Mouse (Mus musculus): ENCODE results near the gene Clns1a. TPM values are rescaled to one million over a fixed set of nuclear protein-coding genes. Genes with fewer than 3 reads are reported as not detected.

Gene Clns1a
- polyA plus RNA-seq (2016; fragmentation: Nextera tagmentation; extraction: Ambion mirVana): 251 and 292 TPM in 2 replicates

- DNase-seq (ENCODE audit: low spot score): peak; percentile 92
- peaks cover 18% of the 10 kb centered on the region for H3K4me1 ChIP-seq (replicated peaks)
- peak within 1 kb of the TSS; percentile 91 for H3K4me3 ChIP-seq
- no peaks in the 10 kb centered on the region for H3K27me3 ChIP-seq (ENCODE audit: insufficient read depth, poor library complexity, severe bottlenecking)
- WGBS: under 1% methylated on average over 63 of the region's 63 CpGs
- peaks cover 7% of the 10 kb centered on the region; the same call in 1 of the 2 replicates for H3K9me3 ChIP-seq
- H3K36me3 ChIP-seq: peaks cover 27% of the 10 kb centered on the region
- H3K27ac ChIP-seq: peak within 1 kb of the TSS; percentile 94
Measured at GRCm38 (mm10) chr7:97696506-97697254, at the start of gene Clns1a. Clns1a (plus strand) TSS chr7:97696634.

GRCm38 (mm10) chr7:97647656-97648055 lies 48.8 kb upstream of the Clns1a start:
- Histone ChIP-seq H3K27me3 (ENCODE audit: insufficient read depth, poor library complexity, severe bottlenecking) (no peaks in the 10 kb centered on the region), H3K4me3 (no peak overlapping the region), H3K9me3 (no peaks in the 10 kb centered on the region), H3K36me3 (peaks cover 20% of the 10 kb centered on the region), H3K27ac (no peak overlapping the region), H3K4me1 (replicated peaks) (no peaks in the 10 kb centered on the region)
- no peak for DNase-seq (ENCODE audit: low spot score)
- 93% methylated on average over 5 of the region's 5 CpGs for WGBS

DNA sequence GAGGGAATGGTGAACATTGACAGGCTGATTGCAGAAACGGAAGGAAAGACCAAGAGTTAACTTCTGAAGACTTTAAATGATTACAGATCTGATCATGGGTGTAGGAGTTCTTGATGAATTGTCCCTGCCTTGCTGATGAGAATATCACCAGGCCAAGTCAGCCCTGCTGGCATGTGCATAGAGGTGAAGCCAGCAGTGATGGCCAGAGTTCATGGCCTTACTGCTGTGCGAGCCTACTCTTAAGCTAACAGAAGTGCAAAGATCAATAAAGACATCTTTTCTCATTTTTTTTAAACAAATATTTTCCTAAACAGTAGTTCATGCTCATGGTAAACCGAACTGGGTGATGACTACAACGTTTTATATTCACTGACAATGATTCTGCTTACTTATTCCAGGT lies 45.7 kb upstream of the Clns1a start:
- H3K4me1 ChIP-seq (replicated peaks): no peaks in the 10 kb centered on the region
- no peak for DNase-seq (ENCODE audit: low spot score)
- WGBS: 92% methylated on average over 4 of the region's 4 CpGs

GRCm38 (mm10) chr7:97656144-97656543 lies 40.3 kb upstream of the Clns1a start:
- H3K27ac ChIP-seq: no peak overlapping the region
- H3K36me3 ChIP-seq: peaks cover 44% of the 10 kb centered on the region
- WGBS: 91% methylated on average over 6 of the region's 6 CpGs
- no peak for DNase-seq (ENCODE audit: low spot score)
- H3K4me3 ChIP-seq: no peak overlapping the region
- no peaks in the 10 kb centered on the region for H3K4me1 ChIP-seq (replicated peaks)
- no peaks in the 10 kb centered on the region for H3K27me3 ChIP-seq (ENCODE audit: insufficient read depth, poor library complexity, severe bottlenecking)
- H3K9me3 ChIP-seq: no peaks in the 10 kb centered on the region

More for the DNA sequence above, 45.7 kb upstream of the Clns1a start:
- Histone ChIP-seq H3K27me3 (ENCODE audit: insufficient read depth, poor library complexity, severe bottlenecking) (no peaks in the 10 kb centered on the region), H3K27ac (no peak overlapping the region), H3K9me3 (no peaks in the 10 kb centered on the region), H3K36me3 (peaks cover 44% of the 10 kb centered on the region), H3K4me3 (no peak overlapping the region)

DNA sequence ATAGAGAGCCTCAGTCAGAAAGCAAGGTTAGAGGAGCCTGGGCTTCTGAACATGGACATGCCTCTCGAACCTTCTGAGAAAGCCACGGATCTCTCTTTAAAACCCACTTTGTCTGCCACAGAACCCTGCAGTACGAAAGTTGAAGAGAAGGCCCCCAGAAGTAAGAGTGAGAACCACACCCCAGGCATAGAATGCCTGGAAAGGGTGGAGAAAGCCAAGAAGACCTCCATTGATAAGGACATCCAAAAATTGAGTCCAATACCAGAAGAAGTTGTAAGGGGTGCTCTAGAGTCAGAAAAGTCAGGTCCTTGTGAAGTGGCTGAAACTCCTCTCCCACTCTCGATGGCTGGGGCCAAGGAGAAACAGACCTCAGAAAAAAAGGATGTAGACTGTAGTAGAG lies 34.8 kb upstream of the Clns1a start:
- WGBS: 95% methylated on average over 4 of the region's 4 CpGs
- Histone ChIP-seq H3K27me3 (ENCODE audit: insufficient read depth, poor library complexity, severe bottlenecking) (no peaks in the 10 kb centered on the region), H3K36me3 (peaks cover 60% of the 10 kb centered on the region), H3K27ac (no peak overlapping the region), H3K4me3 (no peak overlapping the region), H3K4me1 (replicated peaks) (no peaks in the 10 kb centered on the region), H3K9me3 (no peaks in the 10 kb centered on the region)
- DNase-seq (ENCODE audit: low spot score): no peak

DNA sequence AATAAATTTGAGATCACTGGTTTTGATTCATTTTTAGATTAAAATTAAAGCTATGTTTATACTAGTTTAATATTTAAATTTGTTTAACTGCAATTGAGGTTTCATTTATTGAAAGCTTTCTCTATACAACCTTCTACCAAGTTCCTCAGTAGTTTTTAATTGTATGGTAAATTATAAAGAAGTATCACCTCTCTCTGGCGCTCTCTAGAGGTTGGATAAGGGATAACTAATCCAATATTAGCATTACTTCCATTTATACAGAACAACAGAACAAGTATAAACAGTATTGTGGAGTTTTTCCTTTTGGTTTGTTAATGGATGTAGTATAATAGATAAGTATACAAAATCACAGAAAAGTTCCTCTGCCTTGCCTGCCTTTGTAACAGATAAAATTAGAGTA lies 17.2 kb upstream of the Clns1a start:
- H3K27me3 ChIP-seq (ENCODE audit: insufficient read depth, poor library complexity, severe bottlenecking): no peaks in the 10 kb centered on the region
- 46% methylated on average over 1 of the region's 1 CpGs for whole genome bisulfite sequencing
- H3K9me3 ChIP-seq: no peaks in the 10 kb centered on the region
- H3K27ac ChIP-seq: no peak overlapping the region
- no peak overlapping the region for H3K4me3 ChIP-seq
- H3K4me1 ChIP-seq (replicated peaks): no peaks in the 10 kb centered on the region
- peaks cover 83% of the 10 kb centered on the region for H3K36me3 ChIP-seq
- DNase-seq (ENCODE audit: low spot score): no peak

- Histone ChIP-seq H3K27me3 (ENCODE audit: insufficient read depth, poor library complexity, severe bottlenecking) (no peaks in the 10 kb centered on the region), H3K9me3 (no peaks in the 10 kb centered on the region), H3K36me3 (peaks cover 60% of the 10 kb centered on the region), H3K4me1 (replicated peaks) (no peaks in the 10 kb centered on the region), H3K4me3 (no peak overlapping the region), H3K27ac (no peak overlapping the region)
- 90% methylated on average over 2 of the region's 2 CpGs for WGBS
- no peak for DNase-seq (ENCODE audit: low spot score)
Measured at GRCm38 (mm10) chr7:97687831-97688230, 8.6 kb upstream of the Clns1a start.

- Histone ChIP-seq H3K4me1 (replicated peaks) (peaks cover 18% of the 10 kb centered on the region), H3K27me3 (ENCODE audit: insufficient read depth, poor library complexity, severe bottlenecking) (no peaks in the 10 kb centered on the region), H3K9me3 (peaks cover 7% of the 10 kb centered on the region; the same call in 1 of the 2 replicates), H3K27ac (no peak overlapping the region; the same call in 1 of the 2 replicates), H3K36me3 (peaks cover 25% of the 10 kb centered on the region), H3K4me3 (peak overlapping the region; percentile 91; the same call in 1 of the 2 replicates)
- no peak for DNase-seq (ENCODE audit: low spot score)
- WGBS: 97% methylated on average over 1 of the region's 1 CpGs
Measured at GRCm38 (mm10) chr7:97695441-97695840, 993 bp upstream of the Clns1a start.

GRCm38 (mm10) chr7:97696133-97696505 lies 315 bp upstream of the Clns1a start:
- H3K4me1 ChIP-seq (replicated peaks): peaks cover 18% of the 10 kb centered on the region
- no peaks in the 10 kb centered on the region for H3K27me3 ChIP-seq (ENCODE audit: insufficient read depth, poor library complexity, severe bottlenecking)
- no peak for DNase-seq (ENCODE audit: low spot score)
- H3K27ac ChIP-seq: peak overlapping the region; percentile 94
- peaks cover 27% of the 10 kb centered on the region for H3K36me3 ChIP-seq
- H3K9me3 ChIP-seq: peaks cover 7% of the 10 kb centered on the region; the same call in 1 of the 2 replicates
- peak overlapping the region; percentile 91 for H3K4me3 ChIP-seq
- WGBS: 38% methylated on average over 19 of the region's 19 CpGs

DNA sequence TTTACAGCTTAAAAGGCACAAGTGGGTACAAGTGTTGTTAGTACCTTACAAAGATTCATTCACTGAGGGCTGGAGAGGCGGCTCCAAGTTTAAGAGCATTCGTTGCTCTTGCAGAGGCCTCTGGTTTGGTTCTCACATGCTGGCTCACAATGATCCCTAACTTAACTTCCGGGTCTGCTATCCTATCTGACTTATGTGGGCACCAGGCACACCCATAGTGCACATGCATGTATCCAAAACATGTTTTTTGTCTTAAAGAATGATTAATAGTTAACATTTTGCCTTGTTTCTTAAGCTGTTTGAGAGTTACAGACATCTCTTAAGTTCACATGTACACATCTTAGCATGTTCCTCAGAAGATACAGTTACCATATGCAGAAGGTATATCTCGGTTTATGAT lies 3.7 kb downstream of the Clns1a start:
- H3K36me3 ChIP-seq: peaks cover 27% of the 10 kb centered on the region
- peaks cover 7% of the 10 kb centered on the region; the same call in 1 of the 2 replicates for H3K9me3 ChIP-seq
- WGBS: 95% methylated on average over 4 of the region's 4 CpGs

DNA sequence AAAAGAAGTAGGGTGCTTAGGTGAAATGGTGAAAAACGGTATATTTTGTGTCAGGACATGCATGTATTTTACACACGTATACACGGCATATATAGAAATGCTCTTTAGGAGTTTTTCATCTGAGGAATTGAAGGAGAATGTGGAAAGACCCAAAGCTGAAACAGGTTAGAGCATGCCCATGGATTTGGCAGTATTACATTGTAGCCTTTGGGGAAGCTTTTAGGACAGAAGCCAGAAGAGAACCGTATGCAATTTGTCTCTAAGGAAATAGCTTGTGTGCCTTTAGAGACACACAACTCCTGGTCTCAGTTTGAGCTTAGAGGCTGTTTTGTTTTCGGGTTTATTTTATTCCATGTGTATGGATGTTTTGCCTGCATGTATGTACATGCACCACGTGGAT lies 4.7 kb downstream of the Clns1a start:
- Histone ChIP-seq H3K4me3 (no peak overlapping the region), H3K27me3 (ENCODE audit: insufficient read depth, poor library complexity, severe bottlenecking) (no peaks in the 10 kb centered on the region), H3K4me1 (replicated peaks) (peaks cover 11% of the 10 kb centered on the region), H3K9me3 (peaks cover 7% of the 10 kb centered on the region; the same call in 1 of the 2 replicates), H3K27ac (no peak overlapping the region), H3K36me3 (peaks cover 27% of the 10 kb centered on the region)
- WGBS: 86% methylated on average over 6 of the region's 6 CpGs
- no peak for DNase-seq (ENCODE audit: low spot score)

More for the DNA sequence above, 3.7 kb downstream of the Clns1a start:
- no peaks in the 10 kb centered on the region for H3K27me3 ChIP-seq (ENCODE audit: insufficient read depth, poor library complexity, severe bottlenecking)
- H3K4me1 ChIP-seq (replicated peaks): peaks cover 18% of the 10 kb centered on the region
- H3K4me3 ChIP-seq: no peak overlapping the region
- no peak for DNase-seq (ENCODE audit: low spot score)
- no peak overlapping the region for H3K27ac ChIP-seq

GRCm38 (mm10) chr7:97707123-97707522 lies 10.7 kb downstream of the Clns1a start:
- DNase-seq (ENCODE audit: low spot score): no peak
- 92% methylated on average over 4 of the region's 4 CpGs for WGBS
- peaks cover 42% of the 10 kb centered on the region for H3K36me3 ChIP-seq

DNA sequence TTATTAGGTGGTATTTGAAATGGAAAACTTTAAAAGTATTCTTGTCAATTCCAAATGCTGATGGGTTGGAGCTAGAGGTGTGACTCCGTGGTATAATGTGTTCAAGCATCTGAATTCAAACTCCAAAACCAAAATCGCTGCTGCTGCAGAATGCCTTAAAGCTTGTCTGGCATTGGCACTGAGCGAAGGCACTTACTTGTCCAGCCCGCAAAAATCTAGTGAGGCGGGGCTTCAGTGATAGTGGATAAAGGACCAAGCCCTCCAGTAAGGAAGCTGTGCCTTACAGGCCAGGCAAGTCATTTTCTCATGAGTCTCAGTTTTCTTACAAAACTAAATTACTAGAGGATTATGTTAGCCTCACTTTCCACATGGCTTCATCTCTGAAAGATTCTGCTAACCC lies 11.4 kb downstream of the Clns1a start:
- Histone ChIP-seq H3K27ac (no peak overlapping the region), H3K9me3 (no peaks in the 10 kb centered on the region), H3K4me3 (no peak overlapping the region), H3K36me3 (peaks cover 49% of the 10 kb centered on the region), H3K27me3 (ENCODE audit: insufficient read depth, poor library complexity, severe bottlenecking) (no peaks in the 10 kb centered on the region), H3K4me1 (replicated peaks) (no peaks in the 10 kb centered on the region)
- DNase-seq (ENCODE audit: low spot score): no peak
- WGBS: 93% methylated on average over 5 of the region's 5 CpGs

More at GRCm38 (mm10) chr7:97707123-97707522, 10.7 kb downstream of the Clns1a start:
- Histone ChIP-seq H3K27me3 (ENCODE audit: insufficient read depth, poor library complexity, severe bottlenecking) (no peaks in the 10 kb centered on the region), H3K27ac (no peak overlapping the region), H3K4me3 (no peak overlapping the region), H3K9me3 (no peaks in the 10 kb centered on the region), H3K4me1 (replicated peaks) (no peaks in the 10 kb centered on the region)

Data from hindbrain, embryonic 10.5 days (tissue).